Mouse (Mus musculus) heart, adult 18-20 months (tissue): ENCODE data around the gene Prss50. TPM values are rescaled to one million over a fixed set of nuclear protein-coding genes. Genes with fewer than 3 reads are reported as not detected.

Experiments used
- DNase-seq, 2 experiments: peaks; one replicate each; pipeline ENCODE4 v3.0.0; 2021 to 2022; ENCODE audit warnings: mixed read lengths in 1 of 2
- total RNA-seq, 2 experiments: library from RNA; stranded (reverse); gene quantifications; 2 replicates each; pipeline ENCODE4 v1.2.3; 2021

Gene Prss50
- total RNA-seq, 2 experiments from 2014 or later: not detected

DNA sequence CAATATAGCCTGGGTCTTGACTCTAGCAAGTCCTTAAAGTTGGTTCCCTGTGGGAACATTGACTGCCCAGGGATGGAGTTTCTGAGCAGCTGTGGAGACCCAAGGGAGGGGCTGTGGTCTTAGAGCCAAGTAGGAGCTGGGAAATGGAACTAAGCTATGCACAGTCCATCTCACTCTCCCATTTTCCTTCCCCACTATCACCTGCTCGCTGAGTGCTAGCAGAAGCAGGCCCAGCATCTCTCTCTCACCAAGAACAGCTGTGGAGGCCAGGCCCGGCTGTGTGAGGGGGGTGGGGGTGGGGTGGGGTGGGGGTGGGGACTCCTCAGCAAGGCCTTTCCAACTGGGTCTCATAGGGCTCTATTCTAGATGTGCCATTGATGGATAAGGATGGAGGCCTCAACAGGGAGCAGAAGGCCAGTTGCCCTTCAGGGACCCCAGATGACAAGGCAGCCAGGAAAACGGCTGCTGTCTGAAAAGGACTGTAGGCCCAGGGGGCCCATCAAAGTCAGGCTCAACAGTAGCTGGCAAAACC lies 17.0 kb downstream of the Prss50 start:
- DNase-seq: no peak

GRCm38 (mm10) chr9:110875288-110875695 lies 17.5 kb downstream of the Prss50 start:
- DNase-seq: no peak

DNA sequence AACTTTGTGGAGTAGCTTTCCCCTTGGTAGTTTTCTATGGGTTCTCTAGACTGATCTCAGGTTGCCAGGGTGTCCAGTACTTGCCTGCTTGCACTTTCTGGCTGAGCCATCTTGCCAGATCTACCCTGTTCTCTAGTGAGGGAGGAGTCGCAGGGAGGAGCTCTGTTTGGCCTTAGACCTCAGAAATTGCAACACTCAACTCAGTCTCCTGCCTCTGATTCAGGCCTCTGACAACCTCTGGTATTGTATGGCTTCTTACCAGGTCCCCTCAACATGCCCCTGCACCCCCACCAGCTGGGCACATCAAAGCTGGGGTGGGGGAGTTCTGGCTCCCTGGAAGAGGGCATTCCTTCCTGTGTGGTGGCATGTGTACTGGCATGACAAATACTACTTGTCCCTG lies 19.6 kb downstream of the Prss50 start:
- DNase-seq: peak in 1 of 2 experiments; percentile 45

GRCm38 (mm10) chr9:110877888-110878287 lies 20.1 kb downstream of the Prss50 start:
- peak; percentile 87 to 93 for DNase-seq

DNA sequence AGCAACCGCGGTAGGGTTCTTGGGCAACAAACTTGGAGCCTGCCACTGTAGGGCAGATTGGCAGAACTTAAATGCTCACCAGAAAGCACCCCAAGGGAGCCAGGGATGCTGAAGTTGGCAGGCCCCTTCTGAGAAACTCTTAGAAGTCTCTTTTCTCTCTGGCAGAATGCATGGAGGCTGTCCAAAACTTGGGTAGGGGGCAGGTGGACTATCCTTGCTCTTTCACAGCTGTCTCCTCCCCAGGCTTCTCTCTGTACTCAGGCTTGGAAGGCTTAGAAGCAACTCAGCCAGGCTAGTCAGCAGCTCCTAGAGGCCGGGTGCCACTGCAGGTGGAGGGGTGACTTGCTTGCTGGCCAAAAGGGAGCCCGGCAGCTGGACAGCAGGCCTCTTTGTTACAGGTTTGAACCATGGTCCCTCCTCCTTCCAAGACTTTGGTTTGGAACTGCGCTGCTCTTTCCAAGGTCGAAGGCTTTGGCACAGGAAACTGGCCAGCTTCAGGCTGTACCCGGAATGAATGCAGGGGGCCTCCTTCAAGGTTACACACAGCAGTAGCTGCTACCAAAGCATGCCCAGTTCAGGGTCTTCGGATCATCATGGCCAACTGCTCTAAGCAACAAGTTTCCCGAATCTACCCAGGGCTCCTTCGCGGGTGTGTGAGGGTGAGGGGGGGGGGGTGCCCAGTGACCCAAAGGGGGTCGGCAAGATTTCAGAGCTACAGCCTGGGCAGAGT lies 21.6 kb downstream of the Prss50 start, which contains the start of gene Als2cl:
TSS of gene Als2cl (plus strand) at position 680 of the 730 bp plus-strand sequence.
- peak; percentile 55 to 66 for DNase-seq

- peak; percentile 87 to 92 for DNase-seq
These were observed 22.3 kb downstream of the Prss50 start, which contains the start of gene Tmie for GRCm38 (mm10) chr9:110879998-110880561. Gene Tmie (minus strand): TSS chr9:110880113.

- DNase-seq: no peak
These were observed 23.0 kb downstream of the Prss50 start for GRCm38 (mm10) chr9:110880772-110881171.

GRCm38 (mm10) chr9:110881953-110882352 lies 24.2 kb downstream of the Prss50 start:
- peak; percentile 52 to 85 for DNase-seq

- DNase-seq: no peak
These were observed 29.9 kb downstream of the Prss50 start for GRCm38 (mm10) chr9:110887388-110888303.

GRCm38 (mm10) chr9:110888935-110889334 lies 31.2 kb downstream of the Prss50 start:
- DNase-seq: no peak

- DNase-seq: no peak
These were observed 32.4 kb downstream of the Prss50 start for GRCm38 (mm10) chr9:110890026-110890783.

- peak in 1 of 2 experiments; percentile 62 for DNase-seq
These were observed 33.5 kb downstream of the Prss50 start for GRCm38 (mm10) chr9:110891077-110891828.

- no peak for DNase-seq
These were observed 34.8 kb downstream of the Prss50 start for GRCm38 (mm10) chr9:110892552-110892951.

- DNase-seq: no peak
These were observed 35.7 kb downstream of the Prss50 start for GRCm38 (mm10) chr9:110893429-110893828.

DNA sequence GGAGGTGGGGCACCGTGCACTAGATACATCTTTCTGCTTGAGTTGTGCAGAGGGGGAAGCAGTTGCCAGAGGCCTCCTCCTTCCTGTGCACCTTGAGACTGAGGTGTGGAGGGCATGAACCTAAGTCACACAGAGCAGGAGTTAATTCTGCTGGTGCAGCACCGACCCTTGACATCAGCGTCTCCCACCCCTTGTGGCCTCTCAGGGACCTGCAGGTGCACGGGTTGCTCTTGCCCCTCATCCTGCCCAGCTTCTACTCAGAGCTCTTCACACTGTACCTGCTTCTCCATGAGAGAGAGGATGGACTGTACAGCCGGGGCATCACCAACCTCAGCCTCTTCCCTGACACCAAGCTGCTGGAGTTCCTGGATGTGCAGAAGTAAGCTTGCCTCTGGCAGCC lies 37.7 kb downstream of the Prss50 start:
- DNase-seq: no peak

GRCm38 (mm10) chr9:110895994-110896393 lies 38.2 kb downstream of the Prss50 start:
- DNase-seq: no peak

DNA sequence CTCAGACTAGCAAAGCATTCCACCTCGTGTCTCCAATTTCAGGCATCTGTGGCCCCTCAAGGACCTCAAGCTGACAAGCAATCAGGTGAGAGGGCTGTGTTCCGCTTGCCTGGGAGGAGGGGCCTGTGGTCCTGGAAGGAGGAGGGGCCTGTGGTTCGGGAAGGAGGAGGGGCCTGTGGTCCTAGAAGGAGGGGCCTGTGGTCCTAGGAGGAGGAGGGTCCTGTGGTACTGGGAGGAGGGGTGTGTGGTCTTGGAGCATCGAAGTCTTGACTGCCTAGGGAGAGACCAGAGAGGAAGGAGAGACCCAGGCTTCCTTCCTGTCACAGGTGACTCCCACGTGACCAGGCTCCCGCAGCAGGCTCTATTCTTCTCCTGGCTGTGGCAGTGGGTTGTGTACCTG lies 38.8 kb downstream of the Prss50 start:
- no peak for DNase-seq

- DNase-seq: no peak
These were observed 41.8 kb downstream of the Prss50 start for GRCm38 (mm10) chr9:110899451-110900008.

DNA sequence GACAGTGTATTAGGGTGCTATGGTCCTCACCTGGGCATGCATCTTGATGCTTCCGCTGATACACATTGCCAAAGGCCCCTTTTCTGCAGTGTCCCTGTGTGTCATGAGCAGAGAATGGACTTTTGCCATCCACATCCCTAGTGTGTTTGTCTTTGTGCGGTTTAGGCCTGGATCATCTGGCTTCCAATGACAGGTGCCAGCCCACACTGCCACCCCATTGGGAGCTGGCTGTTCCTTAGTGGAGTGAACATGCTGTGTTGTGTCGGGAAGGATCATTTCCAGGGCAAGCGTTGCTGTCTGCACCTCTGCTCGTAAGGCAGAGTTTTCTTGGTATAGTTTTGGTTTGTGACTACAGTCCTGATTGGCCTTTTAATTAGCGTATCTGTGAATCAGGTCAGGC lies 43.4 kb downstream of the Prss50 start:
- no peak for DNase-seq

- DNase-seq: no peak
These were observed 44.5 kb downstream of the Prss50 start for GRCm38 (mm10) chr9:110902271-110902670.
